Mouse (Mus musculus) fibroblast of lung, adult 2 months (primary cell): ENCODE results near the gene Bcdin3d.

Experiments
- DNase-seq: peaks from one replicate; pipeline ENCODE4 v3.0.0-alpha.2; 2011; ENCODE audit warnings: low read depth

The Bcdin3d gene

DNA sequence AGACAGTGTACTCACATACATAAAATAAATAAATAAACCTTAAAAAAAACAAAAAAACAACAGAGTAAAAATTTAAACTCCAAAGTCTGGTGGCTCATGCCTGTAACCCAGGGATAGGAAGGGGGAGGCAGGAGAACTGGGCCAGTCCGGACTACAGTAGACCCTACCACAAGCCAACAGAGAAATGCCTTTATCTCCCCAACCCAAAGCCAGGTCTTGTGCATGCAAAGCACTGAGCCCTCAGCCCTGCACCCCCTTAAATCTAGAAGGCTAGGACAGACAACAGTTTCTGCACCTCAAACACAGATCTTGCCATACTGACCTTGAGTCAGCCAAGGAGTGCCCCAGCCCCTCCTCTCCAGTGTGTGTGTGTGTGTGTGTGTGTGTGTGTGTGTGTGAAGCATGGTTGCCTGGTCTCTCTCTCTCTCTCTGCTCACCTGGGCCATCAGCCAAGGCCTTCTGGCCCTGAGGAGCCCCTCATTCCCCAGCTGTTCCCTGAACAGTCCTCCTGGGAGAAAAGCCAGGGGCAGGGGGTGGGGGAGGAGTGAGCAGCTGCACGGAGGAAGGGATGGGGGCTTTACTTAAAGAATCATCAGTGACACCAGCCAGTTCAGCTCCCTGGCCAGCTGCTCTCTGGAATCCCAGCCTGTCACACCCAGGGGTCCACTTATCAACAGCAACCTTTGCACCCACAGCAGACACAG, 34.3 kb downstream of the Bcdin3d start:
- no peak for DNase-seq

DNA sequence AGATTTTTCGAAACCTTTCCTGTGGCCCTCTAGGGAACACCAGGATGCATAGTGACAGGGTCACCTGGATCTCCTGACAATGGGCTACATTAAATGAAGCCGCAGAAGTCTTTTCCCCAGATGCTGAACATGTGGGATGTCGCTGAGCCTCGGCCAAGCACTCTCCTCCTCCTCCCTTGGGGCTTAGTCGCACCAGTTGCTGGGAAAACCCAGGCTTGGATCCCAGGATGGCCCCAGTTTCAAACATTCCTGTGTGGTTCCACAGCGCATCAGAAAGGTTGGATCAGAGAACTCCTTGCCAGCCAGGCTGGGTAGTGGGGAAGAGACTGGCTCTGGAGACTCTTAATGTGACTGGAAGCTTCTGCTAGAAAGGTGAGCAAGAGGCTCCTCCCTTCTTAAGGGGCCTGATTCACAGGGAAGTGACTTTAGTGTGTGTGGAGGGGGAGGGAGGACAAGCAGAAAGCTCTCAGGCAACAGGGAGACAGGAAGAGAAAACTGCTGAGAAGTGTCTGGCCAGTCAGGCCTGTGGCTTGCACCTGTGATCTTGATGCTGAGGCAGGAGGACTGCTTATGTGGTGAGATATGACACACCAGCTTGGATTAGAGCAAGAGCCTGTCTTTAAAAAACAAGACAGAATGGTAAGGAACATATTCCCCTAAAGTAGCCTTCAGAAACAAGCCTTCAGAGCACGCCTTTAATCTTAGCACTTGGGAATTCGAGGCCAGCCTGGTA, 35.4 kb downstream of the Bcdin3d start:
- DNase-seq: no peak

DNA sequence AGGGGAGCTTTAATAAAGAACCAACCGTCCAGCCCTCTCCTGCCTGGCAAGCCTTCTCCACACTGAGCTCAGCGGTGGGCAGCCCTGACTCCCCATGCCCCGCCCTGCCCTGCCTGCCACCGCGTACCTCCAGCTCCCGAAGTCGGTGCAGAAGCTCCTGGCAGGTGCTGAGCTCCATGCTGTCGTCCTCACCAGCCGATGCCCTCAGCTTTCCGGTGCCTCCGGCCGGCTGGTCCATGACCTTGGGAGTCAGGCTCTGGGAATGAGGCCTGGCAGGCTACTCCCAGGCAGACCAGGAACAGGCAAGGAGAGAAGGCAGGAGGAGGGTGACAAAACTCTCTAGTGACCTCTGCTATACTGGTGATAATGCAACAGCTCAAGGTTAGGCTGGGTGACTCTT, 40.6 kb downstream of the Bcdin3d start:
- no peak for DNase-seq

DNA sequence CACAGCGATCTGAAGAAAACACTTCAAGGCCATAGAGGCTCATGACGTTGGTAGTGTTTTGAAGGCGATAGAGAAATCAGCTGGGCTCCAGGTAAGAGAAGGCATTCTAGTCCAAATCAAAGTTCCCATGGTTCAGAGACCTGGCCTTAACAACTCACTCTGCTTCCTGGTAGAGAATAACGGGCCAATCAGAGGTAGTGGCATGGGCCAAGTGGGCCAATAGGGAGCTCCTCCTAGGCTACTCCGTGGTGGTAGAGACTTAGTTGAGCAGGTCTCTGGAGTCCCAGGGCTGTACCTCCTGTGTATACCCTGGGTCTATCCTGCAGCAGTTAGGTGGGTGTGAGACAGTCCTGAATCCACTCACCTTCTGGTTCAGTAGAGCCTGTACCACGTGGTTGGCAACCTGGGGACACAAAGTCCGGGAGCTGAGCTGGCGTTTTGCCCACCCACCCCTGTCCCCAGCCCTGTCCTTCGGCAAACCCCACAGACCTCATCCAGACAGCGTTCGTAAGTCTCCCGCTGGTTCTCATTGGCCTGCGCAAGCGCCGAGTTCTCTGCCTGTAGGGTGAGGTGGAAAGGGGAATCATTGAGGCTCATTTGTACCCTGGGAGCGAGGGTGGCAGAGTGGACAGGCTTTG, 41.3 kb downstream of the Bcdin3d start:
- DNase-seq: no peak

DNA sequence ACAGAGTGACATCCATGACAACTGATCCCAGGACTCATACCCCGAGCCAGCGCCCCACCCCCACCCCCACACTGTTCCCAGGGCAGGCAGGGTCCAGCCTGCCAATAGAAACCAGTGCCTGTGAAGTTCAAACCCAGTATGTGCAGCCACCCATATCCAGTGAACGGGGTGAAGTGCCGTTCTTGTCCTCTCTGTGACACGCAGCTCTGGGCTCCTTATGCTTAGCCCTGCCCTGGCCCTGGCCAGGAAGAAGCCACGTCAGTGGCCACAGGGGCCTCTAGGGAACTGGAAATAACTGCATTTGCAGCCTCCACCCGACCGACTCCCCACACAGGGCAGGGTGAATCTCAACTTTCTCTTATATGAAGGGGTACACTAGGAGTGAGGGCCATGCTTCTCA, 42.6 kb downstream of the Bcdin3d start:
- no peak for DNase-seq

DNA sequence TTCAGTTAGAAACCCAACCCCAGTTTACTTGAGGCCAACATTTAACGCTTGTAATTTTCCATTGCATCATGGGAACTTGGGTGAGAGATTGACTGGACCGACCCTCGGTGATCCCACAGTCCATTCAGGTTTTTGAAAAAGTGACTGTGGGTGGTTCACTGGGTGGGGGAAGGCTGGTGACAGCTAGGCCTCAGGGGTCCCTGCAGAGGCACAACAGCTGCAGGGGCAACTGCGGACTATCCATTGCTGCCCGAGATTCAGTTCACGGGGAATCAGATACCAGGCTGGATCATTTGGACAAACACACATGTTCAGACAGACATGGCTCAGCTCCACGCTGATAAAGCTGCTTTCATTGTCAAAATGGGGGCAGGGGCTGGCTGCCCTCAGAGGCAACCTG, 43.0 kb downstream of the Bcdin3d start:
- no peak for DNase-seq

DNA sequence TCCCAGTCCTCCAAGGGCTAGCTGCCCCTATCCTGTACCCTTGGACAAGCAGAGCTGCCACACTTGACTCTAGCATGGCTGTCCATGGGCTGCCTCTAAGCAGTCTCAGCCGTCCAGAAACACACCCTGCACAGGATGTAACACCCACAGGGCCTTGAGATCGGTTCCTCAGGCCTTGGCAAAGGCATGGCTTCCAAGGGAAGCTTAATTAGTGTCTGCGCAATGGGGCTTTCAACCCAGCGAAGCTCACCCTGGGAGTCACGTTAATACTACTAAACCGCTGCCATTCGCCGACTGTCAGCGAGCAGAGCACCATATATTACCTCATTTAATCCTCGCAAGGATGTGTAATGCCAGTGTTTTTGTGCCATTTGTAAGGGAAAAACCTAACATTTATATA, 43.5 kb downstream of the Bcdin3d start:
- no peak for DNase-seq

DNA sequence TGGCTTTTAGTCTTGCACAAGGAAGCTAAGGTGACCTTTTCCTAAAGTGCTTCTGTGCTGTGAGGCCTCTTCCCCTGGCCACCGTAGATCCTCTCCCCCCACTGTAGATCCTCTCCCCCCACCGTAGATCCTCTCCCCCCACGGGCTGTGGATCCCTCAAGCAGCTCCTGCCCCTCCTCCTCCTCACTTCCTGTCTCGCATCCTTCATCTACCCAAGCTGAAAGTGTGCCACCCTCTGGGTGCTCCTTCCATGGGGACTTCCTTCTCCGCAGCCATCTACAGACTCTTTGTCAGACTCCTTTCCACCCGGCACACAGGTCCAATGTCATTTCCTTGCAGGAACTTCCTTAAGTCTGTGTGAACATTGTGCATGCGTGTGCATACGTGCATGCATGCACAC, 44.1 kb downstream of the Bcdin3d start:
- no peak for DNase-seq

DNA sequence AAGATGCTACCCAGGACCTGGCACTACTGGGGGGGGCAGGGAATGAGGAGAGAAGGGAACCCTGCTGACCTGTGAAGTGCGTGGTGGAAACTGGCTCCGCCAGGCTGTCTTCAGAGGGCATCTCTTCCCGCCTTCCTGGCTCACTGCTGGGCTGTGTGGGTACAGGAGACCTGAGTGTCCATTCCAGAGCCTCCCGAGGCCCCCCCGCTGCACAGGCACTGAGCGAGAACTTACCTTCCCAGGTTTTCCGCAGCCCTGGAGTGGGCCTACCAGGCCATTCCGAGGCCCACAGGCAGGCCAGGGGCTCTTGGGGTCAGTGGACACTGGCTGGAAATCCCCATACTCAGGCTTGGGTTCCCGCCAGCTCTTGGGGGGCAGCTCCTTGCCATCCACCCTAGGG, 50.6 kb downstream of the Bcdin3d start:
- no peak for DNase-seq

DNA sequence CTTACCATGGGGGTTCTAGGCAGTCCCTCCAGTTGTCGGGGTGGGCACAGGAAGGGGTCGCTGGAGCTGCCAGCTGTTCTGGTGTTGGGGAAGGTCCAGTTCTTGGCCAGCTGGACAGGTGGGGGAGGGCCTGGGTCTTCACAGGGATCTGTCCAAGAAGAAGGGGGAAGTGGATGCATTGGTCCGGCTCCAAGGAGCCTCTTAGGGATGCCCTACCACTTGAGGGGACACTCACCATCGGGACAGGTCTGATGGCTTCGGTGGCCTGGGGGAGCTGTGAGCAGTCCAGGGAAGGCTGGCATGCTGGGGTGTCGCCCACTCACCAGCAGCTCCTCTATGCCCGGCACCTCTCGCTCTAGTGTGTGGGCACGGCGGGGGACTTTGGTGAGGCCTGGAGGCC, 51.4 kb downstream of the Bcdin3d start:
- no peak for DNase-seq

DNA sequence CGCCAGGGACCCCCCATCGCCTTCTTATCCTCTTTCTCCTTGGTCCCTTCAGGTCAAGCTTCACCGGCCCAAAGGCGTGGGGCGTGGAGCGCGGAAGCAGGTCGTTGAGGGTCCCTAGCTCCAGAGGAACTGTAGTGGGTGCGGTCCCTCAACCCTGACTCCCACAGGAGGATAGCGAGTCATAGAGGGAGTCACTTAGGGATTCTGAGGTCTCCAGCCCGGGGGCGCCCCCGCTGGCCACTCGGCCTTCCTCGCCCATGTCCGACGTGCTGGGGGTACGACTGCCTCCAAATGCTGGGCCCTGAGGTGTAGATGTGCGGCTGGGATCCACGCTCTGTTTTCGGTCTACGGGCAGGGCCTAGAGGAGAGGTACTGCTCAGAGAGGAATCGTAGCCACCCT, 52.0 kb downstream of the Bcdin3d start:
- DNase-seq: no peak

DNA sequence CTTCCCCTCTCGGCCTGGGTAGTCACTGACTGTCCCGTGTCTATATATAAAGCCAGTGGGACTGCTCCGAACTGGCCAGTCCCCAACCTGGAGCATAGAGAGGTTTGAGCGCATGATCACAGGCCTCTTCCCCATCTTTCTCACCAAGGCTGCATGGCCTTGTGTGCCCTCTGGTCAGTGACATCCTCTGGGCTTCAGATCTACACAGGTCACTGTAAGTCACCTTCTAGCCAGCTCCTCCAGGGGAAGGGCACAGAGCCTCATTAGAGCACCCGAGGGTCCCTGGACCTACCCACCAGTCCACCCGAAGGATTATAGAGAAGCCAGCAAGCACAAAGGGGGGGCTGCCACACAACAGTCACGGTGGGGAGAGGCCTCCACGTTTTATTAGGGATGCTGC, 52.9 kb downstream of the Bcdin3d start:
- no peak for DNase-seq

DNA sequence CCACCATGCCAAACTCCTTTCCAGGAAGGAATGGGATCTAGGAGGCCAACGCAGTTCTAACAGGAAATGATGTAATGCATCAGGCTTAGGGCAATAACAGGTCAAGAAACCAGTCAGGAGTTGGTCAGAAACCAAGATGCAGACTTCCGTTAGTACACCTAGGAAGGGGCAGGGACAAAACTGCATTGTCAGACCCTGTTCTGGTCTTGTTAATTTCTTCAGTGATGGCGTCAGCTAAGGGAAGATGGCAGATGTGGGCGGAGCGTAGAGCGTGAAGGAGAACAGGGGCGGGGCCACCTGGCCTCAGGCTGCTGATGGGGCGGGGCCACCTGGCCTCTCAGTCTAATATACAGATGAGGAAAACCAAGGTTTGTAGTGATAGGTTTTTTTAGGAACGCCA, 53.4 kb downstream of the Bcdin3d start:
- no peak for DNase-seq

DNA sequence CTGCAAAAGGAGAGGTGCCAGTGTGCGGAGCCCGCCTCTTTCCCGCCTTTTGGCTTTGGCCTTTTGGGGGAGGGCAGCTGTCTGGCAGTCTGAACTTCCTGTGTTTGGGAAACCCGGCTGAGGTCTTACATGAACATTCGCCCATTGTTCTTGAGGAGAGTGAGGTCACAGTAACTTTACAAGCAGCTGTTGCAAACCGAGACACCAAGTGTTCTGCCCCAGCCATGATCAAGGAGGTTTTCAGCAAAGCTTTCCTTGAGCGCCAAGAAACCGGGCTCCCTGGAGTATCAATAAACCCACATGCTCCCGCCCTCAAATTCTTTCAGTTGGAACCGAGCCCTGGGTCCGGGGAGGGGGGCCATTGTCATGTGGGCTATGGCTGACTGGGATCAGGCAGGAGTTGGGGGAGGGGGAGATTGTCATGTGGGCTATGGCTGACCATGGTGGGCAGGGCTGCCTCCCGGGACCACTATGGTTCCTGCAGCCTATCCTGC, 54.0 kb downstream of the Bcdin3d start:
- peak; percentile 96 for DNase-seq

DNA sequence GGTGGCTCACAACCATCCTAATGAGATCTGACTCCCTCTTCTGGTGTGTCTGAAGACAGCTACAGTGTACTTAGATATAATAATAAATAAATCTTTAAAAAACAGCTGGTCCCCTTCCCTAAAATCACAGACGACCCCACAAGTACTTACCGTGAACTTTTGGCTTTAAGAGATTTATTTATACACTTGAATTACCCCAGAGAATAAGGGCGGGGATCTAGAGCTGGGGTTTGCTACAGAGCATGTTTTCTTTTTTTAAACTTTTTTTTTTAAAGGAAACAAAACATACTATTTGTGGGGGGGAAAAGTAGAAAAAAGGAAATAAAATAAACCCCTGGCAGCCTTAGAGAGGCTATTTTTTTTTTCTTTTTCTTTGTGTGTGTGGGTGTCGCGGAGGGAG, 54.4 kb downstream of the Bcdin3d start:
- no peak for DNase-seq
